Mouse (Mus musculus) limb, embryonic 15.5 days (tissue): ENCODE data around the gene Kctd12. TPM values are rescaled to one million over a fixed set of nuclear protein-coding genes. Genes with fewer than 3 reads are reported as not detected.

Experiments
- ATAC-seq: fragments of 200-750 bp; cut with Nextera tagmentation; 2 replicates; pipeline ENCODE4 v1.8.0; 2017; ENCODE audit warnings: low read depth, moderate TSS enrichment; ENCODE audit not compliant: insufficient number of reproducible peaks, low FRiP score, low TSS enrichment
- H3K27ac ChIP-seq: fragments of 300-500 bp; sonication (generic); 2 replicates; pipeline ENCODE4 v1.5.1; 2015; ENCODE audit warnings: moderate library complexity, mild to moderate bottlenecking, inconsistent platforms
- H3K27me3 ChIP-seq: fragments of 300-500 bp; sonication (generic); 2 replicates; pipeline ENCODE4 v1.6.1; 2015; ENCODE audit warnings: inconsistent platforms
- H3K36me3 ChIP-seq: fragments of 300-500 bp; sonication (generic); 2 replicates; pipeline ENCODE4 v1.6.1; 2015; ENCODE audit warnings: inconsistent platforms
- H3K4me1 ChIP-seq: fragments of 300-500 bp; sonication (generic); 2 replicates; pipeline ENCODE4 v1.6.1; 2015; ENCODE audit warnings: inconsistent platforms
- H3K4me2 ChIP-seq: fragments of 300-500 bp; sonication (generic); 2 replicates; pipeline ENCODE4 v1.6.1; 2015; ENCODE audit warnings: mild to moderate bottlenecking, inconsistent platforms
- H3K4me3 ChIP-seq: fragments of 300-500 bp; sonication (generic); 2 replicates; pipeline ENCODE4 v1.5.1; 2015; ENCODE audit warnings: mild to moderate bottlenecking, inconsistent platforms
- H3K9ac ChIP-seq: fragments of 300-500 bp; sonication (generic); 2 replicates; pipeline ENCODE4 v1.6.1; 2015; ENCODE audit warnings: inconsistent platforms
- H3K9me3 ChIP-seq: fragments of 300-500 bp; sonication (generic); 2 replicates; pipeline ENCODE4 v1.6.1; 2016; ENCODE audit warnings: inconsistent platforms
- WGBS: fragments of 180-500 bp; shearing (Covaris S2); methylation state at CpG from one replicate; pipeline ENCODE4 v1.1.7; 2015; 5-methylcytosine and 5-hydroxymethylcytosine counted together
- polyA plus RNA-seq: library from polyadenylated mRNA; unstranded; fragments of >200 nt; fragmentation: Nextera tagmentation; extraction: Ambion mirVana; gene quantifications from 2 replicates; pipeline ENCODE4 v1.2.1, GENCODE M21; 2015

Gene Kctd12
- polyA plus RNA-seq, 1 experiment from 2014 or later = 50.6 TPM

DNA sequence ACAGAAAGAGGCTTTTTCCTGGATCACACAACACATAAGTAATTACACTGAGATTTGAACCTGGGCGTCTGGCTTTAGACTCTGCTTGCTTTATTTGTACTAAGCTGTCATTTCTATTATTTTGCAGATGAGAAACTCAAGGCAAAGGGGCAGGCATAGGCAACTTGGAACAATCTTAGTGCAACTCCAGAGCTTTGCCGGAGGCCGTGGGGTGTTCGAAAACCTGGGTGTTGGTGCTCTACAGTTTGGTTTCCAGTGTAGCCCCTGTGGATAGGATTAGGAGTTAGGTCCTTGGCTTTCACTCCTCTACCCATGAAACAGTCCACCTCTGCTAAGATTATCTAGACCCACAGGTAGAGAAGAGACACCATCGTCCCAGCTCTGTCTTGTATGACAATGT lies 5.2 kb upstream of the Kctd12 start:
- H3K36me3 ChIP-seq = no peaks in the 10 kb centered on the region
- H3K27ac ChIP-seq = no peak overlapping the region
- ATAC-seq = no peak
- H3K9me3 ChIP-seq = no peaks in the 10 kb centered on the region
- no peak overlapping the region for H3K4me3 ChIP-seq
- peaks cover 15% of the 10 kb centered on the region for H3K4me1 ChIP-seq
- WGBS = 80% methylated on average over 5 of the region's 5 CpGs
- H3K4me2 ChIP-seq = no peak overlapping the region
- no peak overlapping the region for H3K9ac ChIP-seq
- H3K27me3 ChIP-seq = no peaks in the 10 kb centered on the region

DNA sequence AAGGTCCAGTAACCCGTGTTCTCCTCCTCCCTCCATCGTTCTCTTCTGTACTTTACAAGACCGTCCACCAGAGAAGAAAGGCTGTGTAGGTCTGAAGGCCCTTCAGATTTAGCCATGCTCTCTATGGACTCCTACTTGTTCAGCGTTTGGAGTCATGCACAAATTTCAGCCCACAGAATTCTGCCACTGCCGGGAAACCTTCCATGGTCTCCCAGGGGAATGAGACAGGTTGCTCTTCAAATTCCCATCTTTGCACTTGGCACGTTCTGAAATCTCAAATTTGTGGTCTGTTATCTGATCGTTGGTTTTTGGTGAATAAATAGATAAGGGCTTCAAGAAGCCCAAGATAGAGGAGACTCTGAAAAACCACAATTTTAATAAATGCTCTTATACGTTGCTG lies 1.2 kb upstream of the Kctd12 start:
- WGBS = 71% methylated on average over 8 of the region's 8 CpGs
- Histone ChIP-seq H3K4me1 (peaks cover 15% of the 10 kb centered on the region), H3K4me2 (no peak overlapping the region; the same call in 1 of the 2 replicates), H3K36me3 (no peaks in the 10 kb centered on the region), H3K27ac (no peak overlapping the region), H3K27me3 (no peaks in the 10 kb centered on the region), H3K9me3 (no peaks in the 10 kb centered on the region), H3K9ac (no peak overlapping the region), H3K4me3 (no peak overlapping the region)
- no peak for ATAC-seq

DNA sequence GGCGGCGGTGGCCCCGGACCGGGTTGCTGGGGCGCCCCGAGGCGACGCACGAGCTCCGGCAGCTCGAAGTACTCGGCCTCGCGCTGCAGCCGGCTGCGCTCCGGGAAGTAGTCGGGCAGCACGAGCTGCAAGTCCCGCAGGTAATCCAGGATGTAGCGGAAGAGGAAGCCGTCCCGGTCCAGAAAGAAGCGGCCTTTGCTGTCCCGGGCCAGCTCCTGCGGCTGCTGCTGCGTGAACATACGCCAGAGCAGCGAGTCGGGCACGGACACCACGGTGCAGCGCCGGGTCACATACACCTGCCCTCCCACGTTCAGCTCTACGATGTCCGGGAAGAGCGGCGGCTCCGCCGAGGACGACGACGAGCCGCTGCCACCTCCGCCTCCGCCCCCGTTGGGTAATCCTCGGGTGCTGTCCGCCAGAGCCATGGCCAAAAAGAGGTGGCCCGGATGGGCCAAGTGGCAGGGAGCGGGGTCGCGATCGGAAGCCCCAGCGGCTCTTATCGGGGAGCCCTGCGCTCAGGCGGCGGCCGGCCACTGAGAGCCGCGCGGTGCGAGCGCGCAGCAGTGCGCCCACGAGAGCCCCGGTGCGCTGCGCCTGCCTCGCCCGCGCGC lies 316 bp downstream of the Kctd12 start:
- Histone ChIP-seq H3K4me3 (peak overlapping the region; percentile 78), H3K27me3 (no peaks in the 10 kb centered on the region), H3K27ac (peak overlapping the region; percentile 95), H3K4me1 (peaks cover 13% of the 10 kb centered on the region; the same call in 1 of the 2 replicates), H3K36me3 (no peaks in the 10 kb centered on the region), H3K4me2 (peak overlapping the region; percentile 87), H3K9ac (peak overlapping the region; percentile 76), H3K9me3 (no peaks in the 10 kb centered on the region)
- under 1% methylated on average over 75 of the region's 76 CpGs for WGBS
- ATAC-seq = peak; percentile 31

DNA sequence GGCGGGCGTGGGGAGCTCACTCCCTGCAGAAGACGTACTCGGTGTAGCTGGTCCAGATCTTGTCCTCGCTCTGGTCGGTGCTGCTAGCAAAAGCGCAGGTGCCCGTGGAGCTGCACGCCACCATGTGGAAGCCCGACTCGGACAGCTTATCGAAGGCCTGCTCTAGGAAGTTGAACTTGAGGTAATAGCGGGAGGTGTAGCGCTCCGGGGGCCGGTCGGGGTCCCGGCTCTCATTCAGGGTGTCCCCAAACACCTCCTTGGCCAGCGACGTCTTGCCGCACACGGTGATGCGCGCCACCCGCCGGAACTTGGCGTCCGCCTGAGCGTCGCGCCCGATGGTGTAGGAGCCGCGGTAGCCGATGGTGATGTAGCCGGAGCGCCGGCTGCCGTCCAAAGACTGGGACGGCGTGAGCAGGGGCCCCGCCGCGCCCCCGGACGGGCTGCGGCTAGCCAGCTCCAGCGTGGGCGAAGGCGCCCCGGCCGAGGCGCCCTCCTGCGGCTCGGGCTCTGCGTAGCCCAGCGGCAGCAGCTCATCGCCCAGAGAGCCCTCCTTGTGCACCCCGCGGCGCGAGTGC lies 909 bp downstream of the Kctd12 start:
- H3K4me1 ChIP-seq = peaks cover 13% of the 10 kb centered on the region; the same call in 1 of the 2 replicates
- peak overlapping the region; percentile 95 for H3K27ac ChIP-seq
- H3K4me3 ChIP-seq = peak overlapping the region; percentile 78
- no peaks in the 10 kb centered on the region for H3K36me3 ChIP-seq
- H3K27me3 ChIP-seq = no peaks in the 10 kb centered on the region
- under 1% methylated on average over 61 of the region's 62 CpGs for WGBS
- H3K4me2 ChIP-seq = peak overlapping the region; percentile 87
- no peak for ATAC-seq
- no peaks in the 10 kb centered on the region for H3K9me3 ChIP-seq
- H3K9ac ChIP-seq = peak overlapping the region; percentile 76

DNA sequence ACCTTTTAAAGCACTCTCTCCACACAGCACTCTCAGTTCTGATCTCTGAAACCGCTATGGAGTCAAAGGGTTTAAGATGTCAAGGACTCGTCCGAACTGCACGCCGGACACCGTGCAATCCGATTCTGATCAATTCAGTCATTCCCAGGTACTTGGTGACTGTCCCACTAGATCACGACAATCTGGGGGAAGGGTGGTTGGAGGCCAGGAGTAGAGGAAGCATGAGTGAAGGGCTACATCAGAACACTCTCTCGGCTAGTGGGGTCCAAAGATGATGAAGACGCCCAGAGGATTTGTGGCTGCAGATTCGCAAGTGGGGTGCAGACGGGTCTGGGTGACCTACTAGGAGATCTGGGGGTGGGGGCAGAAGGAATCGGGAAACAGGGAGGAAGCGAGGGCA lies 1.5 kb downstream of the Kctd12 start:
- peak overlapping the region; percentile 95 for H3K27ac ChIP-seq
- peak overlapping the region; percentile 78 for H3K4me3 ChIP-seq
- H3K9me3 ChIP-seq = no peaks in the 10 kb centered on the region
- WGBS = 7% methylated on average over 14 of the region's 14 CpGs
- no peaks in the 10 kb centered on the region for H3K36me3 ChIP-seq
- no peaks in the 10 kb centered on the region for H3K27me3 ChIP-seq
- no peak for ATAC-seq
- peak overlapping the region; percentile 76 for H3K9ac ChIP-seq
- peak overlapping the region; percentile 87 for H3K4me2 ChIP-seq
- H3K4me1 ChIP-seq = peaks cover 13% of the 10 kb centered on the region; the same call in 1 of the 2 replicates

DNA sequence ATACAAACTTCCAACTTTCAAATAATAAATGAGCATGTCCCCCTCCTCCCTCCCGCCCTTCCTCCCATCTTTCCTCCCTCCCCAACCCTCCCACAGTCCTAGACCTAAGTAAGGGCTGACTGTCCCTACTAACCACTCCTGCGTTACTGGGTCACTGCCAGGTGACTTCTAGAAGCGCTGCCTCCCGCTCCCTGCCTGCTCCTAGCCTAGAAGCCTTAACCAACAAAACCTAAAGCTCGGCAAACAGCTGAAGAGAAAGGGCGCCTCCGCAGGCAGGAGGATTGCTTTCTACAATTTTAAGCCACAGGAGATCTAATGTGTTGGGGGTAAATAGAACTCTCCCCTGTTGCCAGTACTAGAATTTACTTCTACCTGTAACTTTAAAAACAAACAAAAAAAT lies 2.0 kb downstream of the Kctd12 start:
- Histone ChIP-seq H3K27ac (peak overlapping the region; percentile 95), H3K4me2 (peak overlapping the region; percentile 87), H3K4me3 (peak overlapping the region; percentile 78), H3K36me3 (no peaks in the 10 kb centered on the region), H3K9ac (no peak overlapping the region), H3K9me3 (no peaks in the 10 kb centered on the region), H3K27me3 (no peaks in the 10 kb centered on the region), H3K4me1 (peaks cover 13% of the 10 kb centered on the region; the same call in 1 of the 2 replicates)
- no peak for ATAC-seq
- WGBS = 17% methylated on average over 7 of the region's 7 CpGs

DNA sequence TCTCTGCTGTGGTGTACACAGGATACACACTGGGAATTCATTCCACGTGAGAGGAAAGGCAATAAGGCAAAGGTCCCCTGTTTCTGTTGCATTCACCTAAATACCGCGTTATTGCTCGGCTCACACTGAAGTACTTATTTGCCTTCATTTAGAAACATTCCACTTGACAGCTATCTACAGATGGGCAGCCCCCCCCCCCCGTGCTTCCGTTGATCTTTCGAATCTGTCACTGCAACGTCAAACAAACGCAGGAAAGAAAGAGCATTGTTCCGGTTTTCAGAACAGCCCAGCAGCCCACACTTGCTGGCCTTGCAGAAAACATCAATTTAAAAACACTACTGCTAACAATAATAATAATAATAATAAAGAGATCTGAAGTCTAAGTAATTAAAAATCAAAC lies 2.6 kb downstream of the Kctd12 start:
- Histone ChIP-seq H3K9ac (no peak overlapping the region), H3K27ac (no peak overlapping the region), H3K4me2 (peak overlapping the region; percentile 41), H3K4me3 (peak overlapping the region; percentile 40), H3K4me1 (peaks cover 13% of the 10 kb centered on the region; the same call in 1 of the 2 replicates), H3K27me3 (no peaks in the 10 kb centered on the region), H3K9me3 (no peaks in the 10 kb centered on the region), H3K36me3 (no peaks in the 10 kb centered on the region)
- 35% methylated on average over 10 of the region's 10 CpGs for WGBS
- ATAC-seq = no peak

DNA sequence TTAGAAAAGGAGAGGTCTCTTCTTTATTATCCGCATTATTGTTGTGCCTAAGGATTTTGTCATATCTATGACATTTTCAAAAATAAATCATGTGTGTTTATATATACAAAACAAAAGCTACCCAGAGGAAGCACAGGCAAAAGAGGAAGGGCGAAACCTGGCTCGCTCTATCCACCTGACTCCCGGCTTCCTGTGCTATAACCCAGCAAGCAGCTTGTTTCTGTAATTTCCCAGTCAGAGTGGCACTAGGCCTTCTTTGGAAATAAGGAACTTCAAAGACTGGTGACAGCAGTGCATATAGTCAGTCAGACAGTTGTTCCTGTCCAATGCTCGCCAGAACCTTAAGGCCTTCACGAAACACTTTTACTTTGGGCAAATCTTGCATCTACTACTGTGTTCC lies 6.6 kb downstream of the Kctd12 start:
- H3K4me2 ChIP-seq = no peak overlapping the region
- 87% methylated on average over 6 of the region's 6 CpGs for WGBS
- no peak overlapping the region for H3K27ac ChIP-seq
- no peak overlapping the region for H3K9ac ChIP-seq
- no peak overlapping the region for H3K4me3 ChIP-seq
- no peak for ATAC-seq
- H3K36me3 ChIP-seq = no peaks in the 10 kb centered on the region
- no peaks in the 10 kb centered on the region for H3K27me3 ChIP-seq
- H3K9me3 ChIP-seq = no peaks in the 10 kb centered on the region
- H3K4me1 ChIP-seq = 0 out of 2 replicates have a peak, but pooled peaks cover 7% of the 10 kb centered on the region

DNA sequence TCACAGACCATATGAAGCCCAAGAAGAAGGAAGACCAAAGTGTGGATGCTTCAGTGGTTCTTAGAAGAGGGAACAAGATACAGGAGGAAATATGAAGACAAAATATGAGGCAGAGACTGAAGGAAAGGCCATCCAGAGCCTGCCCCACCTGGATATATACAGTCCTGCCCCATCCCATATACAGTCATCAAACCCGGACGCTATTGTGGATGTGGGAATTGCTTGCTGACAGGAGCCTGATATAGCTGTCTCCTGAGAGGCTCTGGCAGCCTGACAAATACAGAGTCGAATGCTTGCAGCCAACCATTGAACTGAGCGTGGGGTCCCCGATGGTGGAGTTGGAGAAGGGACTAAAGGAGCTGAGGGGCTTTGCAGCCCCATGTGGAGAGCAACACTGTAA lies 13.6 kb downstream of the Kctd12 start:
- no peak for ATAC-seq
- H3K27ac ChIP-seq = no peak overlapping the region
- H3K36me3 ChIP-seq = no peaks in the 10 kb centered on the region
- 70% methylated on average over 5 of the region's 5 CpGs for WGBS
- H3K4me2 ChIP-seq = no peak overlapping the region
- no peaks in the 10 kb centered on the region for H3K9me3 ChIP-seq
- H3K9ac ChIP-seq = no peak overlapping the region
- no peak overlapping the region for H3K4me3 ChIP-seq
- H3K4me1 ChIP-seq = no peaks in the 10 kb centered on the region
- H3K27me3 ChIP-seq = no peaks in the 10 kb centered on the region

DNA sequence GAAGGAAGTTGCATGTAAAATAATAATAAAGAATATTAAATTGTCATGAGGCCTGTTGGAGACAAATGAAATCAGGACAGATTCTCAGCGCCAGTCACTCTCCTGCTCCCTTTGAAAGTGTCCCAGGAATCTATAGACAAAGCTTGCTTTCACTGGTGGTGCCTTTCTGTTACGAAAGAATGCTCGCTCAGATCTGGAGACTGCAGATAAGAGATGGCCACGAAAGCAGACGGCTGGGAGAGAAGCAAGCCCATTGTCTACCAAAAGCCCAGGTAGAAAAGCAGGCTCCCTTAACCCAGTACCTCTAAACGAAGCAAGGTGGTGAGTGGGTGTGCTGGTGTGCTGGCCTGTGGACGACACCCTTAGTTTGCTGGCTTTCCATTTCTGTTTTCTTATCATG lies 16.2 kb downstream of the Kctd12 start:
- Histone ChIP-seq H3K9me3 (no peaks in the 10 kb centered on the region), H3K4me3 (no peak overlapping the region), H3K27ac (no peak overlapping the region), H3K36me3 (no peaks in the 10 kb centered on the region), H3K27me3 (no peaks in the 10 kb centered on the region), H3K4me1 (no peaks in the 10 kb centered on the region), H3K9ac (no peak overlapping the region), H3K4me2 (no peak overlapping the region)
- 79% methylated on average over 7 of the region's 7 CpGs for WGBS
- no peak for ATAC-seq

DNA sequence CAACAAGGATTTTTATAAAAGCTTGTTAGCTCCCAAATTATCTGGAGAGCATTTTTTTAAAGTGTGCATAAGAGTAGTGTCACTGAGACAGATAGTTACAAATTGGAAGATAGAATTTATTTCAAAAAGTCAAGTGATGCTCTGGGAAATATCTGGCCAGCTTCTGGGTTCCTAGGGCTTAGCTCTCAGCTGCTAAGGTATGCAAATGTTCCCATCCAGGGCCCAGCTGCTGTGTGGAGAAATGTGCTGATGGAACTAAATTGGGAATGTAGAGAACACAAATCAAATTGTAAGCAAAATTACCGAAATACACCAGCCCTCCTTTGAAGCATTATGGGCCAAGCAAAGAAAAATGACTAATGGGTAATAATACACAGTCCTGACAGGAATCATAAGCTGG lies 16.6 kb downstream of the Kctd12 start:
- Histone ChIP-seq H3K36me3 (no peaks in the 10 kb centered on the region), H3K4me1 (no peaks in the 10 kb centered on the region), H3K9ac (no peak overlapping the region), H3K4me3 (no peak overlapping the region), H3K4me2 (no peak overlapping the region), H3K9me3 (no peaks in the 10 kb centered on the region), H3K27me3 (no peaks in the 10 kb centered on the region), H3K27ac (no peak overlapping the region)
- no peak for ATAC-seq
- 68% methylated on average over 1 of the region's 1 CpGs for WGBS

DNA sequence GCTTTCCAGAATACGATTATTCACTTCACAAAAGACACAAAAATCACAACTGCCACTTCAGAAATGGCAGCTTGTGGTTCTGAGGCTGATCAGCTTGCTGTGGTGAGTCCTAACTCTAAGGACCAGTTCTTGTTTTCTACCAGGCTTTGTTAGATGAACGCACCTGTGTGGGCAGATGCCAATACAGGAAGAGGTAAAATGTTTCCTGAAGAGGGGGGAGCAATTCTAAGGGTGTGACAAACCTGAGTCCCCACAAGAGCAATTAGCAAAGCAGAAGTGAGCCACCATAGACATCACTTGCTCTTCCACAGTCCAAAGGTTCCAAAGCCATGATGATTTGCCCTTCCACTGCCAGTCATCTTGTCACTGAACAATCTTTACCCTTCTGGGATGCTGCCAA lies 20.4 kb downstream of the Kctd12 start:
- Histone ChIP-seq H3K4me1 (no peaks in the 10 kb centered on the region), H3K4me3 (no peak overlapping the region), H3K4me2 (no peak overlapping the region), H3K9ac (no peak overlapping the region), H3K27me3 (no peaks in the 10 kb centered on the region), H3K27ac (no peak overlapping the region), H3K36me3 (no peaks in the 10 kb centered on the region), H3K9me3 (no peaks in the 10 kb centered on the region)
- ATAC-seq = no peak
- WGBS = 90% methylated on average over 2 of the region's 2 CpGs
